Mouse (Mus musculus) heart, embryonic 12.5 days (tissue): ENCODE measurements around the gene Tmprss13. TPM values are rescaled to one million over a fixed set of nuclear protein-coding genes. Genes with fewer than 3 reads are reported as not detected.

ENCODE experiments used
- ATAC-seq: fragments of 200-750 bp; cut with Nextera tagmentation; 2 replicates; pipeline ENCODE4 v1.8.0; 2017; ENCODE audit warnings: moderate TSS enrichment, moderate library complexity; ENCODE audit not compliant: insufficient number of reproducible peaks, low FRiP score
- H3K27ac ChIP-seq: fragments of 300-500 bp; sonication (generic); 2 replicates; pipeline ENCODE4 v1.5.1; 2016; ENCODE audit warnings: mild to moderate bottlenecking, moderate library complexity; ENCODE audit not compliant: poor library complexity, severe bottlenecking
- H3K27me3 ChIP-seq: fragments of 300-500 bp; sonication (generic); replicated peaks from 2 replicates; pipeline ENCODE4 v1.6.1; 2016; ENCODE audit warnings: mild to moderate bottlenecking, moderate library complexity
- H3K36me3 ChIP-seq: fragments of 300-500 bp; sonication (generic); 2 replicates; pipeline ENCODE4 v1.6.1; 2016; ENCODE audit warnings: mild to moderate bottlenecking, moderate library complexity
- H3K4me1 ChIP-seq: fragments of 300-500 bp; sonication (generic); replicated peaks from 2 replicates; pipeline ENCODE4 v1.6.1; 2016; ENCODE audit warnings: mild to moderate bottlenecking
- H3K4me2 ChIP-seq: fragments of 300-500 bp; sonication (generic); 2 replicates; pipeline ENCODE4 v1.6.1; 2016; ENCODE audit warnings: mild to moderate bottlenecking, moderate library complexity
- H3K4me3 ChIP-seq: fragments of 300-500 bp; sonication (generic); 2 replicates; pipeline ENCODE4 v1.5.1; 2016; ENCODE audit warnings: mild to moderate bottlenecking
- H3K9ac ChIP-seq: fragments of 300-500 bp; sonication (generic); 2 replicates; pipeline ENCODE4 v1.6.1; 2016; ENCODE audit warnings: mild to moderate bottlenecking, moderate library complexity
- H3K9me3 ChIP-seq: fragments of 300-500 bp; sonication (generic); replicated peaks from 2 replicates; pipeline ENCODE4 v1.6.1; 2016; ENCODE audit warnings: mild to moderate bottlenecking, moderate library complexity
- WGBS: fragments of 180-500 bp; shearing (Covaris S2); methylation state at CpG from one replicate; pipeline ENCODE4 v1.1.7; 2016; 5-methylcytosine and 5-hydroxymethylcytosine counted together
- polyA plus RNA-seq: library from polyadenylated mRNA; unstranded; fragments of >200 nt; fragmentation: Nextera tagmentation; extraction: Ambion mirVana; gene quantifications from 2 replicates; pipeline ENCODE4 v1.2.1, GENCODE M21; 2016

The Tmprss13 gene
- polyA plus RNA-seq, 1 experiment from 2014 or later, result not detected

GRCm38 (mm10) chr9:45367716-45368115 is 48.8 kb downstream of the Tmprss13 start:
- Histone ChIP-seq H3K9me3 (no peaks in the 10 kb centered on the region), H3K27ac (no peak overlapping the region), H3K36me3 (no peaks in the 10 kb centered on the region), H3K4me1 (peaks cover 23% of the 10 kb centered on the region), H3K4me3 (no peak overlapping the region), H3K9ac (no peak overlapping the region), H3K4me2 (no peak overlapping the region), H3K27me3 (0 out of 2 replicates have a peak, but pooled peaks cover 13% of the 10 kb centered on the region)
- WGBS, result 45% methylated on average over 8 of the region's 8 CpGs
- no peak for ATAC-seq

DNA sequence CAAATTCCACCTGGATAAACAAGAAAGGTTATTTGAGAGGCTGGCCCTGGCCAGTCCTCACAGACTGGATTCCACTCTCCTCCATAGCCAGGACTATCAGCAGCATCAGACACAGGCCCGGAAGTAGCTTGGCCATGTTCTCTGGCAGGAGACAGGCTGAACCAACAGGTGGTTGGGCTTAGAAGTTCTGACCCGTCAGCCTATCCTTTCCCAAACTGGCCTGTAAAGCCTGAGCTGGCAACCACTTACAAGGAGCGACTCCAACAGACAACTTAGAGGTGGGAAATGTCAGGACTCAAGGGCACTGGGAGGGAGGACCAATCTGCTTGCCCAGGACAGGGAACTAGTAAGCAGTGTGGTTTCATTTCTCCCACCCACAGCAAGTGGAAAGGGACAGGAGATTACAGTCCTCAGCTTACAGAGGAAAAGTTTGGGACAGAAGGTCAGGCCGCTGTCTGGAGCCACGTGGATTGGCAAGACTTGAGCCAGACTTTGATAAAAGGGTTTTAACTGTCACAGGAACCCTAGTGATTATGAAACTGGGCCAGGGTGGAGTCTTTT is 49.5 kb downstream of the Tmprss13 start:
- H3K9ac ChIP-seq, result no peak overlapping the region
- 22% methylated on average over 5 of the region's 5 CpGs for WGBS
- peak; percentile 33; the same call in 1 of the 2 replicates for ATAC-seq
- H3K27ac ChIP-seq, result no peak overlapping the region
- H3K4me1 ChIP-seq, result peaks cover 23% of the 10 kb centered on the region
- H3K27me3 ChIP-seq, result 0 out of 2 replicates have a peak, but pooled peaks cover 13% of the 10 kb centered on the region
- no peaks in the 10 kb centered on the region for H3K9me3 ChIP-seq
- no peak overlapping the region for H3K4me2 ChIP-seq
- no peaks in the 10 kb centered on the region for H3K36me3 ChIP-seq
- H3K4me3 ChIP-seq, result no peak overlapping the region

DNA sequence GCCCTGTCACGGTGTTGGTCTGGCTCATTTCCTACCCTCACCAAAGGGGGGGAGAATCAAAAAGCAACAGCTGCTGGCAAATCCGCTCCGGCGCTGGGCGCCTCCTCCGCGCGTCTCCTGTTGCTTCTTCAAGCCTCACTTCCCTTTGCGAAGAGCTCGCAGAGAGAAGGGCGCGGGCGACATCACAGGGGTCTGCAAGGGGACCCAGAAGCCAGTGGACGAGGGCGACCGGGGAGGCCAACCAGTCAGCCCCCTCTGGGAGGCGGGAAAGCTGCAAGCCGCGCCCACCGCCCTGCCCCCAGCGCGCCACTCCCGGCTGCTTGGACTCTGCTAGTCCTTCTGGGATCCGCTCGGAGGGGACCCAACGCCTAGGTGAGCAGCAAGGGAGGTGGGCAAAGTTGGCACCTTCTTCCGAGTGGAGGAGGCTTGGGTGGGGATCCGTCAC is 51.2 kb downstream of the Tmprss13 start, which contains the start of gene Fxyd6:
Gene Fxyd6, plus strand, starts transcription at position 69 of the 445 bp plus-strand sequence.
- Histone ChIP-seq H3K36me3 (no peaks in the 10 kb centered on the region), H3K9ac (peak within 1 kb of the TSS; percentile 72), H3K4me1 (peaks cover 23% of the 10 kb centered on the region), H3K4me3 (peak within 1 kb of the TSS; percentile 54), H3K4me2 (peak within 1 kb of the TSS; percentile 92), H3K9me3 (no peaks in the 10 kb centered on the region), H3K27me3 (0 out of 2 replicates have a peak, but pooled peaks cover 13% of the 10 kb centered on the region), H3K27ac (no peak within 1 kb of the TSS)
- peak; percentile 63; the same call in 1 of the 2 replicates for ATAC-seq
- under 1% methylated on average over 28 of the region's 28 CpGs for WGBS

- peak overlapping the region; percentile 54 for H3K4me3 ChIP-seq
- H3K27ac ChIP-seq, result no peak overlapping the region
- H3K9me3 ChIP-seq, result no peaks in the 10 kb centered on the region
- no peaks in the 10 kb centered on the region for H3K36me3 ChIP-seq
- 0 out of 2 replicates have a peak, but pooled peaks cover 13% of the 10 kb centered on the region for H3K27me3 ChIP-seq
- 9% methylated on average over 25 of the region's 25 CpGs for WGBS
- peak overlapping the region; percentile 92 for H3K4me2 ChIP-seq
- H3K4me1 ChIP-seq, result peaks cover 23% of the 10 kb centered on the region
- peak overlapping the region; percentile 72 for H3K9ac ChIP-seq
- no peak for ATAC-seq
Observed at GRCm38 (mm10) chr9:45370616-45371336, 51.9 kb downstream of the Tmprss13 start.

- ATAC-seq, result no peak
- Histone ChIP-seq H3K9ac (peak overlapping the region; percentile 72; the same call in 1 of the 2 replicates), H3K27me3 (0 out of 2 replicates have a peak, but pooled peaks cover 13% of the 10 kb centered on the region), H3K4me1 (peaks cover 27% of the 10 kb centered on the region), H3K4me3 (peak overlapping the region; percentile 54), H3K9me3 (no peaks in the 10 kb centered on the region), H3K4me2 (peak overlapping the region; percentile 92), H3K27ac (no peak overlapping the region), H3K36me3 (no peaks in the 10 kb centered on the region)
- 54% methylated on average over 2 of the region's 2 CpGs for WGBS
Observed at GRCm38 (mm10) chr9:45371337-45371707, 52.4 kb downstream of the Tmprss13 start.

DNA sequence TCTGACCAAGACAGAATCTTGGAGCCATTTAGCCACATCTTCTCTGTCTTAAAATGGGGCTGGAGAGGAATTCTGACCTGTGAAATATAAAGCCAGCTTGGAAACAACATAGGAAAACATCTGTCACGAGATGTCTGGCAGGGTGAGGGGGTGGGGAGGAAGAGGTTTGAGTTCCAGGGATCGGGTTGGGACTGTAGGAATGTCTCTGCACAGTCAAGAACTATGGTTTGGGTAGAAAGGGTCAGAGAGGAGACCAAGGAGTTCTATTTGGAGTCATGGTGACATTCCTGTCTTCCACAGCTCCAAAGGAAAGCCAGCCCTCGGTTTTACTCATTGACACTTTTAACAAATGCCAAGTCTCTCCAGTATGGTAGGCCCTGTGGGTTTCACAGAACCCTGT is 55.0 kb downstream of the Tmprss13 start:
- no peak overlapping the region for H3K4me2 ChIP-seq
- H3K36me3 ChIP-seq, result no peaks in the 10 kb centered on the region
- no peak overlapping the region for H3K4me3 ChIP-seq
- H3K4me1 ChIP-seq, result peaks cover 26% of the 10 kb centered on the region
- no peak overlapping the region for H3K9ac ChIP-seq
- H3K9me3 ChIP-seq, result no peaks in the 10 kb centered on the region
- no peak overlapping the region for H3K27ac ChIP-seq
- WGBS, result 60% methylated on average over 3 of the region's 3 CpGs
- no peak for ATAC-seq
- 0 out of 2 replicates have a peak, but pooled peaks cover 13% of the 10 kb centered on the region for H3K27me3 ChIP-seq

DNA sequence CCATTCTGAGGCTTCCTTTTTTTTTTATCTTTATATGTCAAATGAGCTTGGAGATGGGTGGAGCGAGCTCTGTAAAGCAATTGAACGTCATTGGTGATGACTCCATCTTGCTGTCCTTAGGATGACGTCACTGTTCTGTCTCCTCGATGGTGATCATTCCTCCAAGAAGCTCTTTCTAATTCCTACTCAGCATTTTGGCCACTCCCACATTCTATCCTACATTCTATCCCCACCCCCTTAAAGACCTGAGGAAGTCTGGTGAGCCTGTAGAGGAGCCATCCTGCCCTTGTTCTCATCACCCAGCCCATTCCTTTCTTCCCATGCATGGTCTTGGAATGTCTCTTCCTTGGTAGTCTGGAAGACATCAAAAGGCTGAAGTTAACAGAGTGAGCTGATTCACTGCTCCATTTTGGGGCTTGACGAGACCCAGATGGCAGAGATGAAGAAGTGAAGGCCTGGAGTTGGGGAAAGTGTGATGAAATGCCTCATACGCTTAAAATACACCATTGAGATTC is 56.1 kb downstream of the Tmprss13 start:
- WGBS, result 72% methylated on average over 6 of the region's 6 CpGs
- Histone ChIP-seq H3K4me1 (peaks cover 27% of the 10 kb centered on the region), H3K27ac (no peak overlapping the region), H3K4me2 (no peak overlapping the region), H3K9ac (no peak overlapping the region), H3K27me3 (0 out of 2 replicates have a peak, but pooled peaks cover 9% of the 10 kb centered on the region), H3K9me3 (no peaks in the 10 kb centered on the region), H3K4me3 (no peak overlapping the region), H3K36me3 (no peaks in the 10 kb centered on the region)
- no peak for ATAC-seq

- Histone ChIP-seq H3K27me3 (0 out of 2 replicates have a peak, but pooled peaks cover 4% of the 10 kb centered on the region), H3K4me2 (no peak overlapping the region), H3K9ac (no peak overlapping the region), H3K4me1 (peaks cover 31% of the 10 kb centered on the region), H3K4me3 (no peak overlapping the region), H3K27ac (no peak overlapping the region), H3K36me3 (no peaks in the 10 kb centered on the region), H3K9me3 (no peaks in the 10 kb centered on the region)
- WGBS, result 32% methylated on average over 4 of the region's 4 CpGs
- no peak for ATAC-seq
Observed at GRCm38 (mm10) chr9:45376427-45376826, 57.5 kb downstream of the Tmprss13 start.

GRCm38 (mm10) chr9:45376883-45377282 is 58.0 kb downstream of the Tmprss13 start:
- Histone ChIP-seq H3K36me3 (no peaks in the 10 kb centered on the region), H3K9ac (no peak overlapping the region), H3K4me2 (no peak overlapping the region), H3K9me3 (no peaks in the 10 kb centered on the region), H3K27ac (no peak overlapping the region), H3K4me3 (no peak overlapping the region), H3K27me3 (no peaks in the 10 kb centered on the region), H3K4me1 (peaks cover 31% of the 10 kb centered on the region)
- WGBS, result 79% methylated on average over 2 of the region's 2 CpGs
- ATAC-seq, result no peak

DNA sequence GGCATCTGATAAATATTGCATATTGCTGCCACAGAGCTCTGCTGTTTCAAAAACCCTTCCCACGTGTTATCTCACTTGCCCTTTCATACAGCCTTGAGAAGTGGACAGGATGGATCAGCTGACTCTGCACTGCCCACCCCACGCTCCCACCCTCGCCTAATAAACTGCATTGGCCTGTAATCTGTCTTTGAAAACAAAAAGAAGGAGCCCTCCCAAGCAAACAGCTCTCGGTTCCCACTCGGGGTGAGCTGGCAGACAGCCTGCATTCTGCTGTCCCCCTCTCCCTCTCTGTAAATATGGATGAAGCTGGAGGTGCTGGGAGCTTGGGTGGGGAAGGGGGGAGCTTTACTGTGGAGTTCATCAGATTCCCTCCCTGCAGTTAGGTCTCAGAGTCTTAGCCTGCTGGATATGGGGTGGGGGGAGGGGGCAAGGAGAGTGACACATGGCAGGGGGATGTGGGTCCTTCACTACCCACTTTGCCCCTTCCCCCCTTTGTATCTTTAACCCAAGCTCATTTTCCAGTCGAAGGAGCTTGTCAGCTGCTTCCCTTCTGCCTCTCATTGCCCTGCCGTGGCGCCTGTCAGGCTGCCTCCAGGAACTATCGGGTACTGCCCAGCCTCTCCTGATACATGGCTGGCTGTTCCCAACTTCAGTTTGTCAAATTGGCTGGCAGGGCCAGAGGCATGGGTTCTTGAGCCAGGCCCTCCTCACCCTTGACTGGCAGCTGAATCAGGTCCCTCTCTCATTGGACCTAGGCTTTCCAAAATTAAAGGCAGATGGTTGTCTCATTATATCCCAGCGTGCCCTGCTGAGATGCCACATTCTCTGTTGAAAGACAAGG is 61.7 kb downstream of the Tmprss13 start:
- H3K9me3 ChIP-seq, result no peaks in the 10 kb centered on the region

More for the DNA sequence above, 61.7 kb downstream of the Tmprss13 start:
- Histone ChIP-seq H3K4me1 (peaks cover 35% of the 10 kb centered on the region), H3K4me2 (no peak overlapping the region), H3K27ac (no peak overlapping the region), H3K27me3 (no peaks in the 10 kb centered on the region), H3K4me3 (no peak overlapping the region), H3K9ac (no peak overlapping the region), H3K36me3 (no peaks in the 10 kb centered on the region)
- no peak for ATAC-seq
- 44% methylated on average over 10 of the region's 10 CpGs for WGBS
